Mouse (Mus musculus): Measurements from ENCODE around the gene Gch1.

Gch1 gene

GRCm38 (mm10) chr14:47188848-47189634 is at the start of gene Gch1:
TSS of gene Gch1 (minus strand) at chr14:47189413.
- peak; percentile 86 for DNase-seq (ENCODE audit: low spot score)

GRCm38 (mm10) chr14:47237286-47237685 is 48.1 kb upstream of the Gch1 start:
- no peak for DNase-seq (ENCODE audit: low spot score)

- no peak for DNase-seq (ENCODE audit: low spot score)
Observed at GRCm38 (mm10) chr14:47236491-47236890, 47.3 kb upstream of the Gch1 start.

- DNase-seq (ENCODE audit: low spot score), result no peak
Observed at GRCm38 (mm10) chr14:47234526-47235250, 45.5 kb upstream of the Gch1 start.

- no peak for DNase-seq (ENCODE audit: low spot score)
Observed at GRCm38 (mm10) chr14:47234032-47234431, 44.8 kb upstream of the Gch1 start.

GRCm38 (mm10) chr14:47233602-47234001 is 44.4 kb upstream of the Gch1 start:
- DNase-seq (ENCODE audit: low spot score), result no peak

GRCm38 (mm10) chr14:47229796-47230376 is 40.7 kb upstream of the Gch1 start:
- DNase-seq (ENCODE audit: low spot score), result no peak

- no peak for DNase-seq (ENCODE audit: low spot score)
Observed at GRCm38 (mm10) chr14:47225931-47226330, 36.7 kb upstream of the Gch1 start.

- no peak for DNase-seq (ENCODE audit: low spot score)
Observed at GRCm38 (mm10) chr14:47224476-47225325, 35.5 kb upstream of the Gch1 start.

- peak; percentile 36 for DNase-seq (ENCODE audit: low spot score)
Observed at GRCm38 (mm10) chr14:47222631-47223450, 33.6 kb upstream of the Gch1 start.

GRCm38 (mm10) chr14:47221567-47221966 is 32.4 kb upstream of the Gch1 start:
- DNase-seq (ENCODE audit: low spot score), result no peak

GRCm38 (mm10) chr14:47220231-47221025 is 31.2 kb upstream of the Gch1 start:
- DNase-seq (ENCODE audit: low spot score), result no peak

GRCm38 (mm10) chr14:47218766-47219606 is 29.8 kb upstream of the Gch1 start:
- DNase-seq (ENCODE audit: low spot score), result no peak

GRCm38 (mm10) chr14:47216541-47216940 is 27.3 kb upstream of the Gch1 start:
- no peak for DNase-seq (ENCODE audit: low spot score)

- no peak for DNase-seq (ENCODE audit: low spot score)
Observed at GRCm38 (mm10) chr14:47214367-47214766, 25.2 kb upstream of the Gch1 start.

- DNase-seq (ENCODE audit: low spot score), result no peak
Observed at GRCm38 (mm10) chr14:47213305-47213704, 24.1 kb upstream of the Gch1 start.

- no peak for DNase-seq (ENCODE audit: low spot score)
Observed at GRCm38 (mm10) chr14:47209669-47210164, 20.5 kb upstream of the Gch1 start.

- DNase-seq (ENCODE audit: low spot score), result no peak
Observed at GRCm38 (mm10) chr14:47208564-47209493, 19.6 kb upstream of the Gch1 start.

All from lung, postnatal 25 days (tissue).